Mouse (Mus musculus): ENCODE measurements around the gene Tle3. TPM values are rescaled to one million over a fixed set of nuclear protein-coding genes. Genes with fewer than 3 reads are reported as not detected.

Gene Tle3
- polyA plus RNA-seq, 1 experiment from 2014 or later: 65.9 TPM

DNA sequence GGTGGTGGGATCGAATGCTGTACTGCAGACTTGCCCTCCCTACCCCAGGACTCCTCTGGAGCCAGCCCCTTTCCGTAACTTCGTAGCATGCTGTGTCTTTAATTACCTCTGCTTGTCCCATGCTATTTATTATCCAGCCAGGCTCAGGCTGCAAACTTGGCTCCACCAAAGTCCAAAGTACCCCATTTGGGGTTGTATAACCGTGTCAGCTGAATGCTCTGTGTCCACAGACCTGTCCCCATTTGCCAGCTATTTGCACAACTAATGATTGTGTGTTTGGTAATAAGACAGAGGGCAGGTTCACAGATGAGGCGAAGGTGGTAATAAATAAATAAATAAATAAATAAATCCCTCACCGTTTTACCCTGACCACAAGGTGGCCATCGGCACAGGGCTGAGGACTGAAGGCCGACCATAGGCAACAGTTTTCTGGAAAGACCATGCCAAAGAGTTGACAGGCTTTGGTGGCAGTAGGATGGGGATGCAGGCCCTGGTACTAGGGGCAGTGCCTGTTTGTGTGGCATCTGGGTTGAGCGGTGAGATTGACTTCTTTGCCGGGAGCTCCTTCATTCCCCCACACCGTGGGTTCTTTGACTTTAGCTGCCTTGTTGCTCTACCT is 7.0 kb downstream of the Tle3 start:
- peaks cover 99% of the 10 kb centered on the region for H3K4me1 ChIP-seq
- H3K27me3 ChIP-seq: peaks cover 12% of the 10 kb centered on the region; the same call in 1 of the 2 replicates
- peak overlapping the region; percentile 90; the same call in 1 of the 2 replicates for H3K27ac ChIP-seq (replicated peaks)
- 65% methylated on average over 11 of the region's 11 CpGs for WGBS
- peaks cover 47% of the 10 kb centered on the region for H3K36me3 ChIP-seq
- no peak overlapping the region for H3K9ac ChIP-seq (replicated peaks)
- H3K9me3 ChIP-seq: no peaks in the 10 kb centered on the region
- H3K4me3 ChIP-seq: peak overlapping the region; percentile 97; the same call in 1 of the 2 replicates
- peak overlapping the region; percentile 88 for H3K4me2 ChIP-seq (replicated peaks)
- ATAC-seq (ENCODE audit: low FRiP score, low read depth): no peak

DNA sequence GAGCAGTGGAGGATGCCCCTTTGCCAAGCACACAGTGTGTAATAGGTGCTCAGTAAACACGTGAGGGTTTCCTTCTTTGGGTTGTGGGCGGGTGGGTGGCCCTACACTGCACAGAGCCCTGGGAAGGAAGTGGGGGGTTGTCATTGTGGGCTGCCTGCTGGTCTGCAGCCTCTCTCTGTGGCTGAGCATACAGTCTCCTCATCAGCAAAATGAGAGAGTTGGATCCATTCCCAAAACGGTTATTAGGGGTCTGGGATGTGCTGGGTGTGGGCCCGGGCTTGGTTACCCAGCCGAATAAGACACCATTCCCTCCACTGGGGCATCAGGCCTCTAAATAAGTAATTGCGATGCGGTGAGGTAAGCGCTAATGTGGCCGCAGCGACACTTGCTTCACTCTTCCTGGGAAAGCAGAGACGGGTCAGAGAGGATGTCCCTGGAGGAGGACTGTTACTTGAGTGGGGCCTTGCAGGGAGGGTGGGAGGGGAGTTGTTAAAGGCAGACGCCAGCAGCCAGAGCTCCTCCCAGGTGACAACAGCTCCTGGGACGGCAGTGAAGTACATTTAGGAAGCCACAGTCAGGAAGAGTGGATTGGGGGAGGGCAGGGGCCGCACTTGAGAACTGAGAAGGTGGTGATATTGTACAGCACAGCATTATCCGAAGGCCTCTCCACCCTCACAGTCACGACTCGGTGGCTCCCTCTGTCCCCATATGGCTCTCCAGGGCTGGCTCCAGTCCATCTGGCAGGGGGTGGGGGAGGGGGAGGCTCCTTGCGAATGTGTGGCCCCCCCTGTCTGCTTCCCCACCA is 8.3 kb downstream of the Tle3 start:
- peak overlapping the region; percentile 15; the same call in 1 of the 2 replicates for H3K9ac ChIP-seq (replicated peaks)
- H3K4me3 ChIP-seq: no peak overlapping the region
- peak overlapping the region; percentile 61 for H3K27ac ChIP-seq (replicated peaks)
- 19% methylated on average over 17 of the region's 18 CpGs for WGBS
- peak; percentile 46 for ATAC-seq (ENCODE audit: low FRiP score, low read depth)
- H3K4me1 ChIP-seq: peaks cover 100% of the 10 kb centered on the region
- H3K36me3 ChIP-seq: peaks cover 47% of the 10 kb centered on the region
- H3K9me3 ChIP-seq: no peaks in the 10 kb centered on the region
- H3K4me2 ChIP-seq (replicated peaks): peak overlapping the region; percentile 88
- peaks cover 12% of the 10 kb centered on the region; the same call in 1 of the 2 replicates for H3K27me3 ChIP-seq

DNA sequence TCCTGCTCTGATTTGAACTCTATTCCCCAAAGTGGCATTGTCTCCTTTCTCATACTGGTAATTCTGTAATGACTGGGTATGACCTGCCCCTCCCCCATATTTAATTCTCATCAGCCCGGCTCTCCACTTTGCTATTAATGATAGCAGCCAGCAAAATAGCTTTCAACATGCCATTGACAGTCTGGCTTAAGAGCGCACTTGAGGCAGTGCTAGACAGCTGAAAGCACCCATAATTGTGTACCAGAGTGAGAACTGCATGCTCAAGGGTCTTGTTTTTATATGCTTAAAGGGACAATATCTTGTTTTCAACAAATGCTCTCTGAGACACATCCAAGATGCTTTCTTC is 8.9 kb downstream of the Tle3 start:
- peak overlapping the region; percentile 88 for H3K4me2 ChIP-seq (replicated peaks)
- H3K9me3 ChIP-seq: no peaks in the 10 kb centered on the region
- H3K4me1 ChIP-seq: peaks cover 100% of the 10 kb centered on the region
- peaks cover 12% of the 10 kb centered on the region; the same call in 1 of the 2 replicates for H3K27me3 ChIP-seq
- H3K9ac ChIP-seq (replicated peaks): 0 out of 2 replicates have a peak overlapping the region, but pooled peaks have one; percentile 15
- H3K27ac ChIP-seq (replicated peaks): peak overlapping the region; percentile 61
- 35% methylated on average over 2 of the region's 2 CpGs for whole genome bisulfite sequencing
- no peak; the same call in 1 of the 2 replicates for ATAC-seq (ENCODE audit: low FRiP score, low read depth)
- peaks cover 45% of the 10 kb centered on the region for H3K36me3 ChIP-seq
- H3K4me3 ChIP-seq: no peak overlapping the region

DNA sequence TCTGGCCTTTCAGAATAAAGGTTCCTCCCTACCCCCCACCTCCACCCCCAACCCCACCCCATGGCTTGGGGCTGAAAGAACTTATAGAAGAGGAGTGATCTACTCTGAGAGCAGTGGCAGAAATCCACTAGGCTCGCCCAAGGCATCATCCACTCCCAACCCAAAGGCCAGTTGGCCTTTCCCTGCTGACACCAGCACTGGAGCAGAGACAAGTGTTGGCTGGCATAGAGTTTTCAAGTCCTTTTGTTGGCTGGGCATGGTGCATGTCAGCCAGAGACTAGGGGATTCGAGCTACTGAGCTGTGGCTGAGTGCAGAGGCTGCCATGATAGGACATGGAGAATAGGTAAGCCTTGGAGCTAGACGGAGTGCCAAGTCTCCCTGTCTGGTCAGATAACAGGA is 9.3 kb downstream of the Tle3 start:
- peaks cover 42% of the 10 kb centered on the region for H3K36me3 ChIP-seq
- ATAC-seq (ENCODE audit: low FRiP score, low read depth): no peak
- WGBS: 72% methylated on average over 3 of the region's 3 CpGs
- peak overlapping the region; percentile 88; the same call in 1 of the 2 replicates for H3K4me2 ChIP-seq (replicated peaks)
- H3K27ac ChIP-seq (replicated peaks): no peak overlapping the region
- H3K9me3 ChIP-seq: no peaks in the 10 kb centered on the region
- H3K27me3 ChIP-seq: peaks cover 12% of the 10 kb centered on the region; the same call in 1 of the 2 replicates
- H3K4me1 ChIP-seq: peaks cover 100% of the 10 kb centered on the region
- no peak overlapping the region for H3K9ac ChIP-seq (replicated peaks)
- H3K4me3 ChIP-seq: no peak overlapping the region

DNA sequence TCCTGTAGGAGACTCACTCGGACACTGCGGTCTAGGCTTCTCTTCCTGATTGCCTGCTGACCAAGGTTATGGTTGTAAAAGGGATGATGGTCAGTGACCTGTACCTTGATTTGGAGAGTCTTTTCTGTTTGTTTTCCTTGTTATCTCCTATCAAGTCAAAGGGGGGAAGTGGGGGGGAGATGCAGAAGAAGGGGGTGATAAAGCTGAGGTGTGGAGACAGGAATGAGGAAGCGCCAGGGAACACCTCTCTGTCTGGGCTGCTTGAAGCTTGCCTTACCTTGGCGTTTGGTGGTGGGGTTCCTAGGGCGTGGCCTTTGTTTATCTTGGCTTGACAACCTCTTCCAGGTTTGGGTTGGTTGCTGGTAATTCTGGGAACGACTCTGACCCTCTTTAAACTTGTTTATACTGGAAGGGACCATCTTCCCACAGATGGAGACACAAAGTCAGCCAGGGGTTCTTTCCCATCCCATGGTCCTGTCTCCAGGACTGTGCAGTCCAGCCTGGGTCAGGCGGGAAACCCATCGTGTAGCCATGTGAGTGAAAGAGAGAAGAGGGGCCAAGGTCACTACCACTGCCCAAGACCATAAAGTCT is 10.5 kb downstream of the Tle3 start:
- Histone ChIP-seq H3K4me1 (peaks cover 100% of the 10 kb centered on the region), H3K4me3 (no peak overlapping the region), H3K9me3 (no peaks in the 10 kb centered on the region), H3K27me3 (peaks cover 16% of the 10 kb centered on the region; the same call in 1 of the 2 replicates), H3K9ac (replicated peaks) (no peak overlapping the region), H3K36me3 (peaks cover 46% of the 10 kb centered on the region), H3K4me2 (replicated peaks) (no peak overlapping the region), H3K27ac (replicated peaks) (no peak overlapping the region)
- WGBS: 76% methylated on average over 8 of the region's 8 CpGs
- no peak for ATAC-seq (ENCODE audit: low FRiP score, low read depth)

DNA sequence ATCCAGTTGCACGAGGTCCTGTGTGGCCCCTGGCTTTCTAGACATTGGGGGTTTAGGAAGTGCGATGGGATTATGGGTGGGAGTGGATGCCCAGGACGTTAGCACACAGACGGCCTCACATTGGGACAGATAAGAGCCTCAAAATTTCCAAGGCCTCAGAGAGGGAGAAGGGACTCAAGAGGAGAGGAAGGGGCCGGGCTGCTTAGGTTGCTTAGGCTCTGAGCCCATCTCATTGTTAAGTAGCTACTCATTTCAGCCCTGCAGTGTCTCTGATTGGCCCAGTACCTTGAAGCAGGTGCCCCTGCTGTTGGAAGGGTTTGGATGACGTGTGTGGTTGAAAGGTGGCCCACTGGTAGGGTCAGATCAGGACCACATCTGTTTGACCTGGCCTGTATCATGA is 11.9 kb downstream of the Tle3 start:
- Histone ChIP-seq H3K27ac (replicated peaks) (peak overlapping the region; percentile 70; the same call in 1 of the 2 replicates), H3K36me3 (peaks cover 48% of the 10 kb centered on the region), H3K4me2 (replicated peaks) (peak overlapping the region; percentile 47), H3K27me3 (peaks cover 18% of the 10 kb centered on the region; the same call in 1 of the 2 replicates), H3K9ac (replicated peaks) (no peak overlapping the region), H3K9me3 (no peaks in the 10 kb centered on the region), H3K4me1 (peaks cover 100% of the 10 kb centered on the region), H3K4me3 (no peak overlapping the region)
- no peak for ATAC-seq (ENCODE audit: low FRiP score, low read depth)
- 18% methylated on average over 6 of the region's 6 CpGs for WGBS

DNA sequence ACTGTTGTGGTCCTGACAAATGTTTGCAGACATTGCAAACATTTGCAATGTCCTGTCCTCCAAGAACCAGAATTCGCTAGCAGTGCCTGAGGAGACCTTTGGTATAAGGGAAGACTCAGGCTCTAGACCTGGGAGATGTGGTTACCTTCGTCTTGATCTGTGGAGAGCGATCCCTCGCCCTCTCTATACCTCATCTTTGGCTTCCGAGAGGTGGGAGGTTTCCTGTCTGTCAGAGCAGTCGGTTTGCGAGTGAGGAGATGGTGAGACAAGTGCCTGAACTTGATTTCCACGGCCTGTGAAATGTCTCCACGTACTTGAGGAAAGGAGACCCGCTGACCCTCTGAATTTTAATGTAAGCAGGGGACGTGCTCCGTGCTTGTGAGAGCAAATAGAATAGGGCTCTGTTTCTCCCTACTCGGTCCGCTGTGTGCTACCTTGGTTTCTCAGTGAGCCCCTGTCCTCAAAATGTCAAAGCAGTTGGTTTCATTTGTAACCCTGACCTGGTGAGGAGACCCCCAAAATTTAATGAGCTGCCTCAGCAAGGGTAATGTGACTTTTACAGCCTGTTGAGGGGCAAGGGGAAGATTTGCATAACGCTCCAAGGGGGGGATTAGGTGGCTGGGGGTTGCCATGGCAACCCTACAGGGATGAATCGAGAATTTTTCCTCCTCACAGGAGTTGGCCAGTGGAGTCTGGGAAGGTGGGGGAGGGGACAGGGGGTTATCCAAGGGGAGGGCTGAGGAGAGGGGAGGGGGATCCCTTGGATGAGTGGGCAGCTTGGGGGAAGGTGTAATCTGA is 12.7 kb downstream of the Tle3 start:
- Histone ChIP-seq H3K9me3 (no peaks in the 10 kb centered on the region), H3K36me3 (peaks cover 44% of the 10 kb centered on the region), H3K4me1 (peaks cover 100% of the 10 kb centered on the region), H3K27ac (replicated peaks) (peak overlapping the region; percentile 70), H3K4me3 (peak overlapping the region; percentile 4), H3K27me3 (peaks cover 18% of the 10 kb centered on the region; the same call in 1 of the 2 replicates), H3K9ac (replicated peaks) (no peak overlapping the region), H3K4me2 (replicated peaks) (peak overlapping the region; percentile 47)
- ATAC-seq (ENCODE audit: low FRiP score, low read depth): peak; percentile 65
- 3% methylated on average over 16 of the region's 16 CpGs for WGBS

DNA sequence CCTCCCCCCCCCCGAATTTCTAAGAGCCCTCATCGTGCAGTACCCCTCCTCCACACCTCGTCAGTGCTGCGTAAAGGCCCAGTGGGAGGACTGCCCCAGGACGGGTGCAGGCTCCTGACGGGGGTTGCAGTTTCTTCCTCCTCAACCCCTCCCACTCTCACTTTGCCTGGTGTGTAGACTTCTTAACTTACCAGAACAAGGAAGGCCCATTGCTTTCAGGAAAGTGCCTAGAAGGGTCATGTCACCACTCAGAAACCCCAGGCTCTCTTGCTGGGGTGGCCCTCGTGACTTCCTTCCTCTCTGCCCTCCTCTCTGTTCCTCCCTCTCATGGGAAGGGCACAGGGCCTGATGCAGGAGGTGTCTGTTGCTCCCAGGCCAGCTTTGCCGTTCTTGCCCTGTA is 13.6 kb downstream of the Tle3 start:
- peaks cover 49% of the 10 kb centered on the region for H3K36me3 ChIP-seq
- H3K27ac ChIP-seq (replicated peaks): 0 out of 2 replicates have a peak overlapping the region, but pooled peaks have one; percentile 10

DNA sequence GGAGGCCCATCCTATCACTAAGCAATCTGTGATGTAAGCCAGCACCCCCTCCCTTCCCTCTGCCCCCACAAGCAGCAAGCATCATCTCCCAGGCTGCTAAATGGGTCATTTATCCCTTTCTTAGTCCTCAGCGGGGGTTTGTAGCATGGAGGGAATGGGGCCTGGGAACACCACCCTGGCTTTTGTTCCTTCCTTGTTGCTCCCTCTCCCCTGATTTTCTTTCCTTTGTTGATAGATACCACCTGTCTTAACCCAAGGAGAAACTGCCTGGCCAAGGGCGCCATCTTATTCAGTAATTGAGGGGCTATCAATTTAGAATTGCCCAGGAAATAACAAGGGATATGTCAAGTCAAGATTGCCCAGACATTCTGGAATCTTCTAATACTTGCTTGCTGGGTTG is 14.1 kb downstream of the Tle3 start:
- ATAC-seq (ENCODE audit: low FRiP score, low read depth): no peak
- no peak overlapping the region for H3K9ac ChIP-seq (replicated peaks)
- no peaks in the 10 kb centered on the region for H3K9me3 ChIP-seq
- no peak overlapping the region for H3K4me3 ChIP-seq
- WGBS: 28% methylated on average over 2 of the region's 2 CpGs
- peaks cover 49% of the 10 kb centered on the region for H3K36me3 ChIP-seq
- H3K27me3 ChIP-seq: peaks cover 18% of the 10 kb centered on the region; the same call in 1 of the 2 replicates
- H3K27ac ChIP-seq (replicated peaks): 0 out of 2 replicates have a peak overlapping the region, but pooled peaks have one; percentile 10
- H3K4me2 ChIP-seq (replicated peaks): peak overlapping the region; percentile 47
- peaks cover 98% of the 10 kb centered on the region for H3K4me1 ChIP-seq

More for the DNA sequence above, 13.6 kb downstream of the Tle3 start:
- Histone ChIP-seq H3K27me3 (peaks cover 18% of the 10 kb centered on the region; the same call in 1 of the 2 replicates), H3K4me2 (replicated peaks) (peak overlapping the region; percentile 47), H3K4me1 (peaks cover 98% of the 10 kb centered on the region), H3K4me3 (peak overlapping the region; percentile 1; the same call in 1 of the 2 replicates), H3K9ac (replicated peaks) (peak overlapping the region; percentile 29; the same call in 1 of the 2 replicates), H3K9me3 (no peaks in the 10 kb centered on the region)
- under 1% methylated on average over 8 of the region's 8 CpGs for WGBS
- peak; percentile 20; the same call in 1 of the 2 replicates for ATAC-seq (ENCODE audit: low FRiP score, low read depth)

DNA sequence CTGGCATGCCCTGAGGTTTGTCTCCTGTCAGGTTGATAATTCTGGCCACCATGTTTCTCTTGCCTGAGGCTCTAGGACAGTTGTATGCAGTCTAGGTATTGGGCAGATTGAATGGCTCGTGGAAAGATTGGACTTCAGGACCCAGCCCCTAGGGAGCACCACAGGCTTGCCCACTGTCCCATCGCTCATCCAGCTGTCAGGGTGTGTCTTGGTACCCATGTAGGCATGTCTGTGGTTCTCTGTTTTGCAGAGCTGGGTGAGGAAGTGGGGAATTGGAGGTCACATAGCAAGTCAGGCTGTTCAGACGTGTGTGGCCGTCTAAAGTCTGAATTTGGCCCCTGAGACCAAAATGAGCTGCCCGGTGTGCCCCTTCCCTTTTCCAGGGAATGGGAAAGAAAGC is 15.6 kb downstream of the Tle3 start:
- Histone ChIP-seq H3K36me3 (peaks cover 35% of the 10 kb centered on the region), H3K4me1 (peaks cover 98% of the 10 kb centered on the region), H3K27me3 (peaks cover 10% of the 10 kb centered on the region; the same call in 1 of the 2 replicates), H3K4me3 (no peak overlapping the region), H3K4me2 (replicated peaks) (no peak overlapping the region), H3K9me3 (no peaks in the 10 kb centered on the region), H3K9ac (replicated peaks) (no peak overlapping the region), H3K27ac (replicated peaks) (no peak overlapping the region)
- WGBS: 83% methylated on average over 5 of the region's 5 CpGs
- no peak for ATAC-seq (ENCODE audit: low FRiP score, low read depth)

DNA sequence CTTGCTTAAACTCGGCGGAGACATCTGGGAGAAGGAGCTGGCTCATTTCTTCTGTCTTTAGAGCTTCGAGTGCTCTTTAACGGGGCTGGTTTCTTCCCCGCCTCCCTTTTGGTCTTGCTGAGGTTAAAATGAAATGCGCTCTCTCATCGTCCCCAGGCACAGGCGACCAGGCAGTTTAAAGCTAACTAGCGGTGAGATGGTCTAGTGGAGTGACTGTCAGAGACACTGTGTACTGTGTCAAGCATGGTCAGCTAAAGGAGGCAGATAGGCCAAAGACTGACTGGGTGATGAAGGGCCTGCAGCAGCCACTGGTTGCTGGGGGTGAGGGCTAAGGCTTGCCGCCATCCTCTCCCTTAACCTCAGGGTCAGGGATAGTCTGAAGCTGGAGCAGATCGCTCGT is 16.0 kb downstream of the Tle3 start:
- no peaks in the 10 kb centered on the region for H3K9me3 ChIP-seq
- no peak overlapping the region for H3K9ac ChIP-seq (replicated peaks)
- 49% methylated on average over 12 of the region's 12 CpGs for WGBS
- peaks cover 35% of the 10 kb centered on the region for H3K36me3 ChIP-seq
- ATAC-seq (ENCODE audit: low FRiP score, low read depth): no peak
- H3K4me2 ChIP-seq (replicated peaks): 0 out of 2 replicates have a peak overlapping the region, but pooled peaks have one; percentile 6
- no peak overlapping the region for H3K4me3 ChIP-seq
- H3K4me1 ChIP-seq: peaks cover 96% of the 10 kb centered on the region
- 0 out of 2 replicates have a peak overlapping the region, but pooled peaks have one; percentile 22 for H3K27ac ChIP-seq (replicated peaks)
- H3K27me3 ChIP-seq: peaks cover 8% of the 10 kb centered on the region; the same call in 1 of the 2 replicates
